Mouse (Mus musculus): ENCODE results near the gene Abcd3. TPM values are rescaled to one million over a fixed set of nuclear protein-coding genes. Genes with fewer than 3 reads are reported as not detected.

Gene Abcd3
- polyA plus RNA-seq, 1 experiment from 2014 or later, result 44.0 TPM

DNA sequence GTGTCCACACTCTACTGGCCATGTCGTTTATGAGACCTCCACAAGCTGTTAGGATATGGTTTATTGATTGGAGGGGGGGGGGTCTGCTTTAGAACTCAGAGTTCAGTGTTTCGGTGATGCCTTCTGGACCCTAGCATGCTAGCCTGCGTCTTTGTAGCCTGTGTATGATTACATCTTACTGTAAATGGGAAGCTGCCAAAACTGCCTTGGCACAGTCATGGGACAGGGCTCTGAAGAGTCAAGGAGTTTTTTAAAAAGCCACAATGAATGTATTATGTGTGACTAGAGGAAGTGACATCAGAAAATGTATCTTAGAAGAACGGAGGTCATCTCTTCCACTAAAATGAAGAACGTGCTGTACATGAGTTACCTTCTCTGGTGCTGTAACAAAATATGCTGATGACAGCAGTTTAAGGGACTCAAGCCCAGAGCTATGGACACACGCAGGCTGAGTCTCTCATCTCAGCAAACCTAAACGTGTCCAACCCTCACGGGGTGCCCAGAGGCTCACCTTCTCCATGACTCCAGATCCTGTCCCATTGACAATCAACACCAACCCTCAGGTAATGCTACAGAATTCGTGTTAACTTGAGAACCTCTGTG is 26.4 kb upstream of the Abcd3 start:
- Histone ChIP-seq H3K4me1 (peaks cover 3% of the 10 kb centered on the region; the same call in 1 of the 2 replicates), H3K4me3 (no peak overlapping the region)
- WGBS, result 83% methylated on average over 9 of the region's 9 CpGs

DNA sequence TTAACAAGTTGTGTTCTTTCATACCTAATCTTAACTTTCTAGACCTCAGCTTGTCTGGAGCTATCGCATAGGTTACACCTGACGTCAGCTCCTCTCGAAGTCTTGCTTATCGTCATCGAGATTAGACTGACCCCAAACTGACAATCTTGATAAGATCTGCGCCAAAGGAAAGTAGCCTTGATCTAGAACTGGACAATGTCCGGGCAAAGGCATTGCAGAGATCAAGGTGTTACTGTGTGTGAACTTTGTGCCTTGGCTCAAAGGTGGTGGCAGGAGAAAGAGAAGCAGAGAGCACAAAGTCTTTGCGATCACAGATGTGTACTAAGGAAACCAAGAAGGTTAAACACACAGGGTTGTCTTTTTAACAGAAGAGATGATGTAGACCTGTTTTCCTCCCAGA is 25.2 kb upstream of the Abcd3 start:
- Histone ChIP-seq H3K4me3 (no peak overlapping the region), H3K36me3 (replicated peaks) (no peaks in the 10 kb centered on the region), H3K9me3 (no peaks in the 10 kb centered on the region), H3K4me1 (peaks cover 3% of the 10 kb centered on the region; the same call in 1 of the 2 replicates), H3K27me3 (replicated peaks; ENCODE audit: low read depth, poor library complexity, severe bottlenecking) (no peaks in the 10 kb centered on the region), H3K27ac (replicated peaks) (no peak overlapping the region)
- no peak for DNase-seq (ENCODE audit: low spot score)
- WGBS, result 91% methylated on average over 8 of the region's 8 CpGs

More for the DNA sequence above, 26.4 kb upstream of the Abcd3 start:
- no peaks in the 10 kb centered on the region for H3K36me3 ChIP-seq (replicated peaks)
- H3K27me3 ChIP-seq (replicated peaks; ENCODE audit: low read depth, poor library complexity, severe bottlenecking), result no peaks in the 10 kb centered on the region
- no peaks in the 10 kb centered on the region for H3K9me3 ChIP-seq
- H3K27ac ChIP-seq (replicated peaks), result no peak overlapping the region; the same call in 1 of the 2 replicates
- DNase-seq (ENCODE audit: low spot score), result no peak

DNA sequence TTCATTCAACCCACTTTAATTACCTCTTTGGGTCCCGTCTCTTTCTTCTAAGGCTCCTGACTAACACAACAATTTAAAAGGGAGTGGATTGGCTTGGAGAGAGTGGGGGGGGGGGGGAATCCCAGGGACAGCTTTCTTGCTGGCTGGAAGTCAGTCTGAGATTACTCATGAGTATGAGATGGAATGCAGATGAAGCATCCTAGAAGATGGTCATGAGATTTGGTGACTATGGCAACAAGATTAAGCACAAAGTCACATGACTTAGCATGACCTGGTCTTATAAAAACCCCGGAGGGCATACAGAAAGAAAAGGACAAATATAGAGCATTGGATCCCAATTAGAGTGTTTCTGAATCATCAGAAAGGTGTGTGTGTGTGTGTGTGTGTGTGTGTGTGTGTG is 19.6 kb upstream of the Abcd3 start:
- Histone ChIP-seq H3K4me1 (no peaks in the 10 kb centered on the region), H3K27ac (replicated peaks) (no peak overlapping the region), H3K9me3 (no peaks in the 10 kb centered on the region), H3K36me3 (replicated peaks) (no peaks in the 10 kb centered on the region), H3K27me3 (replicated peaks; ENCODE audit: low read depth, poor library complexity, severe bottlenecking) (no peaks in the 10 kb centered on the region), H3K4me3 (no peak overlapping the region)
- no peak for DNase-seq (ENCODE audit: low spot score)
- 85% methylated on average over 2 of the region's 2 CpGs for WGBS

DNA sequence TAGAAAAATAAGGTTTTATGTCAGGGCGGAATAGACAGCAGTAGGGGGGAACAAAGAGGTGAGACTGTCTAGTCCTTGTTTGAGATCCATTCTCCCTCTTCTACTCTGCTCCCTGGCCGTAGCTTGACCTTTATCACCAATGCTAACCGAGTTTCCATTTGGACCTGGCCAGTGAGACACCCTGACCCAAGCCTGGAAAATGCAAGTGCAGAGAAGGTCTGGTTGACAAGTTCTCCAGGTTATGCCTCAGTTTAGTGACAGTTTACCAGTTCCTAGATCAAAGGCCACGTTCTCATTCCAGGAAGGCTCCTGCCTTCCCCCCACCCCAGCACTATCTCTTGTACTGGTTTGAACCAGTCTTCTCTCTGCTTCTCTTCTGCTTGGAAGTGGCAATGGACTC is 19.1 kb upstream of the Abcd3 start:
- H3K9me3 ChIP-seq, result no peaks in the 10 kb centered on the region
- no peaks in the 10 kb centered on the region for H3K36me3 ChIP-seq (replicated peaks)
- DNase-seq (ENCODE audit: low spot score), result no peak
- no peaks in the 10 kb centered on the region for H3K4me1 ChIP-seq
- WGBS, result 86% methylated on average over 4 of the region's 4 CpGs
- no peak overlapping the region for H3K4me3 ChIP-seq
- no peak overlapping the region for H3K27ac ChIP-seq (replicated peaks)
- no peaks in the 10 kb centered on the region for H3K27me3 ChIP-seq (replicated peaks; ENCODE audit: low read depth, poor library complexity, severe bottlenecking)

DNA sequence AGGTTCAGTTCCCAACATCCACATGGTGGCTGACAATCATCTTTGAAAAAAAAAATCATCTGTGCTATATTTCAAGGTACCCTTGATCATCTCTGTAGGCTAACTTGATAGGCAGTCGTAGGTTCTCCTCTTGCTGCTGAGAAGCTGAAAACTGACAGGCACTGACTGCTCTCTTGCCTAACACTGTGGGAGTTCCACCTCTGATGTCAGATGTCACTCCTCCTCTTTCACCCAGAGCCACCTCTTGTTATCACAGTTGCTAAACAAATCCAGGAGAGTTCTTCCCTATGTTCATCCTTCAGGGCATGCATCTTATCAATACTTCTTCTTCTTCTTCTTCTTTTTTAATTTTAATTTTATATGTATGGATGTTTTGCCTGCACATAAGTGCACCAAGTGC is 10.0 kb upstream of the Abcd3 start:
- no peaks in the 10 kb centered on the region for H3K9me3 ChIP-seq
- H3K4me1 ChIP-seq, result peaks cover 8% of the 10 kb centered on the region
- H3K27me3 ChIP-seq (replicated peaks; ENCODE audit: low read depth, poor library complexity, severe bottlenecking), result no peaks in the 10 kb centered on the region
- 69% methylated on average over 1 of the region's 1 CpGs for WGBS
- H3K4me3 ChIP-seq, result no peak overlapping the region
- no peaks in the 10 kb centered on the region for H3K36me3 ChIP-seq (replicated peaks)
- no peak for DNase-seq (ENCODE audit: low spot score)
- H3K27ac ChIP-seq (replicated peaks), result no peak overlapping the region

DNA sequence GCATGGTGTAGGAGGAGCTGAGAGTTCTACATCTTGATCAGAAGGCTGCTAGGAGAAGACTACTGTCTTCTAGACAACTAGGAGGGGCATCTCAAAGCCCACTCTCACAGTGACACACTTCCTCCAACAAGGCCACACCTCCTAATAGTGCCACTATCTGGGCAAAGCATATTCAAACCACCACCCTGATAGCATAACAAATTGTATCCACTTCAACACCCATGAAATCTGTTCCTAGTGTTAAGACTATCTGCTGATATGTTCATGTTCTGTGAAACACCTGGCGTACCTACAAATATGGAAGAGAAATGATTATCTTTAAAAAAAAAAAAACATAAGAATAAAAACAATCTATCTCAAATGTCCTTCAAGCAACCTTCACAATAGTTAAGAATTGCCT is 9.2 kb upstream of the Abcd3 start:
- H3K9me3 ChIP-seq, result no peaks in the 10 kb centered on the region
- DNase-seq (ENCODE audit: low spot score), result no peak
- 93% methylated on average over 1 of the region's 1 CpGs for WGBS

DNA sequence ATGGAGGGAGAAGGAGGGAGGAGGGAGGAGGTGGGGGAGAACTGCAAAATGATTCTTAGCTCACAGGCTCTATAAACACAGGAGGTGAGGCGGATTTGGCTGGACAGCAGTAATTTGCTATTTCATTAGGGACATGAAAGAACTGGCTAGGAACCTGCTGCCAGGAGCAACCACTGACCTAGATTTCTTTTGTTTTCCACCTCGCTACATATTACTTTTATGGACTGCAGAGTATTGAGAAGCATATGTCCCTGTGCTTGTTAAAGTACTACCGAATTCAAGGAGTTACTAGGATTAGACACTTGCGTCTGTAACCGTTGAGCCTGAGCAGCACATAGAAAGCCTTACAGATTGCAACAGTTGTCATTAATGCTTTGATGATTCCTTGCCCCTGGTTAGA is 7.5 kb upstream of the Abcd3 start:
- H3K36me3 ChIP-seq (replicated peaks), result no peaks in the 10 kb centered on the region
- H3K27me3 ChIP-seq (replicated peaks; ENCODE audit: low read depth, poor library complexity, severe bottlenecking), result no peaks in the 10 kb centered on the region
- 92% methylated on average over 5 of the region's 5 CpGs for WGBS
- H3K27ac ChIP-seq (replicated peaks), result no peak overlapping the region
- peaks cover 8% of the 10 kb centered on the region for H3K4me1 ChIP-seq
- H3K9me3 ChIP-seq, result no peaks in the 10 kb centered on the region
- DNase-seq (ENCODE audit: low spot score), result no peak
- H3K4me3 ChIP-seq, result no peak overlapping the region

More for the DNA sequence above, 9.2 kb upstream of the Abcd3 start:
- Histone ChIP-seq H3K27me3 (replicated peaks; ENCODE audit: low read depth, poor library complexity, severe bottlenecking) (no peaks in the 10 kb centered on the region), H3K4me3 (no peak overlapping the region), H3K36me3 (replicated peaks) (no peaks in the 10 kb centered on the region), H3K27ac (replicated peaks) (no peak overlapping the region), H3K4me1 (peaks cover 8% of the 10 kb centered on the region)

DNA sequence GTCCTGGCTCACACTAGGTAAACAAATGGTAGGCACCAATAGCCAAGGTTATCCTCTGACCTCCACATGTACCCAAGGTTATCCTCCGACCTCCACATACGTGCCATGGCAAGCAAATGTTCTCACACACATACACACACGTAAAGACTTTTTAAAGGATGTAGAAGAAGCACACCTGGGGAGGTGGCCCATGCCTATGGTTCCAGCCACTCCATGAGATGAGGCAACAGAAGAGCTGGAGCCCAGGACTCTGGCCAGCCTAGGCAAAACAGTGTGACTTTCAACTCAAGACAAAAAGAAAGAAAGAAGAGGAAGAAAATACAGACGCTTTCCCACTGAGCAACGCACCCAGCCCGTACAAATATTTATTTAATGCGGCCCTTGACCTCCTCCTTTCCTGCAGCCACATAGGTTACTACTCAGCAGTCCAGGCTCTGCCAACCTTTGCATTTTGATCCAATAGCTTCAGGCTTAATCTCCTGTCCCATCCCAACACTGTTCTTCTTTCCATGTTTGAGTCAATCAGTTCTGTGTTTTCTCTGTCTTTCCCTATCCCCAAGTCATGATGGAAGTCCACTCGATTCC is 6.5 kb upstream of the Abcd3 start:
- Histone ChIP-seq H3K9me3 (no peaks in the 10 kb centered on the region), H3K36me3 (replicated peaks) (no peaks in the 10 kb centered on the region), H3K27ac (replicated peaks) (no peak overlapping the region; the same call in 1 of the 2 replicates), H3K27me3 (replicated peaks; ENCODE audit: low read depth, poor library complexity, severe bottlenecking) (no peaks in the 10 kb centered on the region), H3K4me1 (peaks cover 8% of the 10 kb centered on the region), H3K4me3 (no peak overlapping the region)
- WGBS, result 71% methylated on average over 8 of the region's 8 CpGs
- no peak for DNase-seq (ENCODE audit: low spot score)

DNA sequence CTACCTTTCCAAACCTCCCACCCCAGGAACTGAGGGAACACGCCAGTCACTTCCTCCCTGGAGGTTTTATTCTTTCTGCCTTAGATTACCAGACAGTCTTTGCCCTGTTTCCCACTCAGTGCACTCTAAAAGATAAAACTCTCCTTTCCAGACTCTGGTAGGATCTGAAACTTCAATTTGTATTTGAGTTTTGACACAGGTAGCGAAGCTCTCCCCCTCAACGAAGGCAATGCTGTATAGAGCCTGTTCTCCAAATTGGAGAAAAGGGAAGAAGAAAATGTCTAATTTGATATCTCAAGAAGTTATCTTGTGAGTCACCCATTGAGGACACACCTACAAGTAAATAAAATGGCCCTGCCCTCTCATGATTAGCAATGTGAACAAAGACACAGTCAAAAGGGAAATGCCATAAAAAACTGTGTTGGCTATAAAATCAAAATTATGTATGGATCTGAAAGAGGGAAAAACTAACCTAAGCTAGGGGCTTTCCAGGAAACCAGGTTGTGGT is 4.6 kb upstream of the Abcd3 start:
- Histone ChIP-seq H3K36me3 (replicated peaks) (no peaks in the 10 kb centered on the region), H3K27me3 (replicated peaks; ENCODE audit: low read depth, poor library complexity, severe bottlenecking) (no peaks in the 10 kb centered on the region), H3K27ac (replicated peaks) (no peak overlapping the region), H3K4me3 (no peak overlapping the region), H3K4me1 (peaks cover 17% of the 10 kb centered on the region), H3K9me3 (no peaks in the 10 kb centered on the region)
- DNase-seq (ENCODE audit: low spot score), result no peak
- 82% methylated on average over 3 of the region's 3 CpGs for WGBS

DNA sequence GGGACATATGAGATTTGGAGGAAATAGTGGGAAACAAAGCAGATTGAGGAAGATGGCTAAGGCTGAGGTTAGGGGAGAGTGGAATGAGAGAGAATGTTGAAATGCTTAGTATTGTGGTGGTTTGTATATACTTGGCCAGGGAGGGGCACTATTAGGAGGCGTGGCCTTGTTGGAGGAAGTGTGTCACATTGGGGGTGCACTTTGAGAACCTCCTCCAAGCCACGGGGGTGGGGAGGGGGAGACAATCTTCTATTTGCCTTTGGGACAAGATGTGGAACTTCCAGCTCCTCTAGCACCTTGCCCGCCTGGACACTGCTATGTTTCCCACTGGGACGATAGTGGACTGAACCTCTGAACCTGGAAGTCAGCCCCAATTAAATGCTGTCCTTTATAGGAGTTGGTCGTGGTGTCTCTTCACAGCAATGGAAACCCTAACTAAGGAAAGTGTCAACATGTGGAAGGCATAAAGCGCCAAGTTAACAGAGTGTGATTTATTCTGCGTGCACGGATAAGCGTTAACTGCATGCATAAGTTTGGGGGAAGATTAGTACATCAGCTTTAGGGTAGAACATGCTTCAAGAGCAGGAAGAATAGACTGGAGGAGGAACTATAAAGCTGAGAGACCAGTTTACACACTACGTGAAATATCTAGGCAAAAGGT is 3.8 kb upstream of the Abcd3 start:
- 82% methylated on average over 10 of the region's 10 CpGs for WGBS
- Histone ChIP-seq H3K27me3 (replicated peaks; ENCODE audit: low read depth, poor library complexity, severe bottlenecking) (no peaks in the 10 kb centered on the region), H3K9me3 (no peaks in the 10 kb centered on the region), H3K4me3 (no peak overlapping the region), H3K27ac (replicated peaks) (no peak overlapping the region), H3K4me1 (peaks cover 20% of the 10 kb centered on the region), H3K36me3 (replicated peaks) (no peaks in the 10 kb centered on the region)
- no peak for DNase-seq (ENCODE audit: low spot score)

DNA sequence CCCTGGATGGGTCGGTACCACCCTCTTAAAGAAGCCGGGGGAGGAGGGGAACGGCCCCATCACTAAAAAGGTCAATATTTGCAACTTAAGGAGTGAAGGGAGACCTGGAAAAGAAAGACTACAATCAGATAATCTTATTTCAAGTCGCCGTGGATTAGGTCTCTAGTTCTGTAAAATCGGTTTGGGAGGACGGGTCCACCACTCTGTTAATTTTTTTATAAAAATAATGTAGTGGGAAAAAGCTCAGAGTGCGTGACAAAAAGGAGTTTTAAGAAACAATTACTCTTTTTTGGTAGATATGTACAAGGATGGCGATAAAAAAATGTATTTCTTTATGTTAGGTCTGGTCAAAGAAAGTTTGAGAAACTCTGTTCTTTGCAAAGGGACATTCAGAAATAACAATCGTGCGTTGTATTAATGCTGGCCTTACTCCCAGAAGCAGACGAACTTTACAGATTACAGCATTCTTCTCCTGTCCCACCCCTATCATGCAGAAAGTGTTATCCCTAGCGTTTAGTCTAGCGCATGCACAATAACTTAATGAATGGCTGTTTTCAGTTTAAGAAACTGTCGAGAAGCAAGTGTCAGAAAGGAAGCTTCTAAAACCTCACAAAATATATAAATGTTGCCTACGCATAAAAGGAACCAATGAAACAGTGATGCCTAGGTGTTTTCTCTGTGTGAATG is 590 bp upstream of the Abcd3 start:
- H3K4me3 ChIP-seq, result peak overlapping the region; percentile 92
- H3K4me1 ChIP-seq, result peaks cover 34% of the 10 kb centered on the region
- no peaks in the 10 kb centered on the region for H3K27me3 ChIP-seq (replicated peaks; ENCODE audit: low read depth, poor library complexity, severe bottlenecking)
- no peaks in the 10 kb centered on the region for H3K36me3 ChIP-seq (replicated peaks)
- no peaks in the 10 kb centered on the region for H3K9me3 ChIP-seq
- H3K27ac ChIP-seq (replicated peaks), result peak overlapping the region; percentile 98
- WGBS, result 31% methylated on average over 16 of the region's 16 CpGs
- DNase-seq (ENCODE audit: low spot score), result no peak

DNA sequence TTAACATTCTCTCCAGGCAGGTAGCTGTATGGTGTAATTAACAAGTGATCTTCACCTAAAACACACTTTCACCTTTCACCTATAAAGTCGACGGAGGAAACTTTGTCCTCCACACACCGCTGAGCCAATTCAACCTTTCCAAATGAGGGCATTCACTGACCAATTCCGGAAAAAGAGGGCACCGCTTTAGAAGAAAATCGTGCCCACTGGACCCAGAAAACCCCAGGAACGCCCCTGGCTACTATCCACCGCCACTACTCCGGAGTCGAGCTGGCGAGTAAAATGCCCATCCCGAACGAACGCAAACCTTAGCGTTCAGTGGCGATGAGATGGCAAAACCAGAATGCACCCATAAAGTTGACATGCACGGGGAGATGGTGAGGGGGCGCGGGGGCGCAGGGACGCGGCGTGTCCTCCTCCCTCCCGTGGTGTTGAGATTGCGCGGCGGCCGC is 663 bp downstream of the Abcd3 start:
- DNase-seq (ENCODE audit: low spot score), result no peak
- Histone ChIP-seq H3K27me3 (replicated peaks; ENCODE audit: low read depth, poor library complexity, severe bottlenecking) (no peaks in the 10 kb centered on the region), H3K4me3 (peak overlapping the region; percentile 92), H3K9me3 (no peaks in the 10 kb centered on the region), H3K27ac (replicated peaks) (peak overlapping the region; percentile 98), H3K4me1 (peaks cover 29% of the 10 kb centered on the region), H3K36me3 (replicated peaks) (no peaks in the 10 kb centered on the region)
- WGBS, result under 1% methylated on average over 28 of the region's 28 CpGs

All from embryonic facial prominence, embryonic 10.5 days (tissue).